Mouse (Mus musculus) midbrain, embryonic 12.5 days (tissue): ENCODE measurements around the gene Arf1. TPM values are rescaled to one million over a fixed set of nuclear protein-coding genes. Genes with fewer than 3 reads are reported as not detected.

Source experiments
- polyA plus RNA-seq: library from polyadenylated mRNA; unstranded; fragments of >200 nt; fragmentation: Nextera tagmentation; extraction: Ambion mirVana; gene quantifications from 2 replicates; pipeline ENCODE4 v1.2.1, GENCODE M21; 2016

The Arf1 gene
- polyA plus RNA-seq, 1 experiment from 2014 or later, result 564 TPM

Other genes starting within 250 kb of the Arf1 start
- gene Obscn, start 91.9 kb downstream of the Arf1 start, polyA plus RNA-seq, result 0.08 and 0.14 TPM in 2 replicates
- 6.2 and 7.3 TPM in 2 replicates for gene Iba57, start 64.5 kb downstream of the Arf1 start, polyA plus RNA-seq
- 0.10 TPM in 2 replicates for gene Gjc2, start 45.1 kb downstream of the Arf1 start, polyA plus RNA-seq
- 83.8 and 95.1 TPM in 2 replicates for gene Guk1, start 36.1 kb downstream of the Arf1 start, polyA plus RNA-seq
- gene Mrpl55, start 25.8 kb downstream of the Arf1 start, polyA plus RNA-seq, result 84.3 and 89.4 TPM in 2 replicates
- 35.0 and 36.4 TPM in 2 replicates for gene 2310033P09Rik, start 19.9 kb downstream of the Arf1 start, polyA plus RNA-seq
- 2.0 and 3.7 TPM in 2 replicates for gene Wnt3a, start 62.5 kb upstream of the Arf1 start, polyA plus RNA-seq
- 7.3 and 8.1 TPM in 2 replicates for gene Wnt9a, start 78.7 kb upstream of the Arf1 start, polyA plus RNA-seq
- gene Prss38, start 147.4 kb upstream of the Arf1 start, polyA plus RNA-seq, result 0.14 TPM in 1 of 2 replicates, not detected in the other
- 13.5 and 13.6 TPM in 2 replicates for gene Jmjd4, start 221.8 kb upstream of the Arf1 start, polyA plus RNA-seq
- gene Snap47, start 222.9 kb upstream of the Arf1 start, polyA plus RNA-seq, result 180 and 189 TPM in 2 replicates
- gene Zfp867, start 244.2 kb upstream of the Arf1 start, polyA plus RNA-seq, result 11.3 and 12.0 TPM in 2 replicates